Mouse (Mus musculus) kidney, postnatal 10 days (tissue): ENCODE data around the gene Sytl3.
"Not testable (repeated sequence)": the region's sequence is repeated elsewhere in the genome, so short reads cannot be mapped to it uniquely, and the experiment has no call there.

Experiments used
- DNase-seq: peaks from one replicate; pipeline ENCODE4 v3.0.0; 2021; ENCODE audit warnings: mixed read lengths

The Sytl3 gene

DNA sequence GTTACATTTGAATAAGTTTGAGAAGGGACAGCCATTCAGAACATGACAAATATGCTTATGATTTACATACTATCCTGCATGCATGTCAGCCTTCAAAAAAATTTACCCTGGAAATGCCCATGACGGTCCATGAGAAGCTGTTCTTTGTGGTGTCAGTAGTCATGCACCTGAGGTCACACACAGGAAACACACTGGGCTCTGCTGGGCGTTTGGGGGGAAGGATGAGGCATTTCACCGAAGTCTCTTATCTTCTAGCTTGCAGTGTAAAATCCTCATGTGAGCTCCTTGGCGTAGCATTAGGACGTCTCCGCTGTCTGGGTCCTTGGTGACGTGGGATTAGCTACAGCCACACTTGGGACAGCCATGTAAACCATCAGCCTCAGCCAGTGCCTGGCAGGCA lies at the start of gene Sytl3:
Gene Sytl3 (plus strand): TSS at position 293 of the 400 bp plus-strand sequence.
- not testable (repeated sequence) for DNase-seq

DNA sequence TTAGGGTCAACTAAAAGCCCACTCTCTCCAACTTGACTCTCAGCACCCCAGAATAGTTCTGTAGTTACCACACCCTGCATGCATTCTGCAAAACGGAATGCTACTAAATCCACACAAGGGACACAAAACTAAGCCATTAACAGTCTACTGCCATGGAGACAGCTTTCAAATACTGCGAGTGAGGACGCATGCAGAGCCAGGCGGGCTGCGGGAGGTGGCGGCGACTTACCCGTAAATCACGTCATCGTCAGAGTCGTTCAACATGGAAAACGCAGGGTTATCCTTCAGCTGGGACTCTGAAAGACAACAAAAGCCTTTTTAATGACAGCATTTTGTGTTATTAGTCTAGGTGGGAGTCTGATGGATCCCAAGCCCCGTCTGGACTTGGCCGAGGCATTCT lies 45.4 kb upstream of the Sytl3 start:
- DNase-seq = not testable (repeated sequence)

DNA sequence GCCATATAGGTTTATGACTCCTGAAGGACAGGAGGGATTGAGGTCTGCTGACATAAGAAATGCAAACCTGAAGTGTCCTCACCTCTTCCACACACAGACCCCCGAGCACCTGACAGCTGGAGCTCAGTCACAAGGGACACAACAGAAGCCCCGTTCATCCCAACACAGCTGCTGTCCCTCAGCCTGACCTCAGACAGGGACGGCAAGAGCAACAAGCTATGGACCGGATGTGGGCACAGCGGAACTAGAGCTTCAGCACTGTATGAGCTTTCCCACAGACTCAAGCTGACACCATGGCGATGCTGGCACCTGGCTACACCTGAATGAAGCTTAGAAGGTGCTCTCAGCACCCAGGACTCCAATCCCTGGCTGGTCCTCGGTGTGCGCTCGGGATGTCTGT lies 44.6 kb upstream of the Sytl3 start:
- not testable (repeated sequence) for DNase-seq

DNA sequence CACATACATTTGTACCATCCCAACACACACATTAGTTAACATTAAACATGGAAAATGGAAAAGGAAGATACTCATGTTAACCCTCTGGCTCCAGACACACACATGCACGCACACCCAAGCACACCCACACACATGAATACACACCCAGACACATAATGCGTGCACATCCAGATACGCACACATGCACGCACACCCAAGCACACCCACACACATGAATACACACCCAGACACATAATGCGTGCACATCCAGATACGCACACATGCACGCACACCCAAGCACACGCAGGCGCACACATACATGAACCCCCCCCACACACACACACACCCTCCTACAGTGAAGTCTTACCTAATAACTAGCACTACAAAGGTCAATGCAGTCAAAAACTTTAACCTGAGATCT lies 42.2 kb upstream of the Sytl3 start:
- DNase-seq = not testable (repeated sequence)

DNA sequence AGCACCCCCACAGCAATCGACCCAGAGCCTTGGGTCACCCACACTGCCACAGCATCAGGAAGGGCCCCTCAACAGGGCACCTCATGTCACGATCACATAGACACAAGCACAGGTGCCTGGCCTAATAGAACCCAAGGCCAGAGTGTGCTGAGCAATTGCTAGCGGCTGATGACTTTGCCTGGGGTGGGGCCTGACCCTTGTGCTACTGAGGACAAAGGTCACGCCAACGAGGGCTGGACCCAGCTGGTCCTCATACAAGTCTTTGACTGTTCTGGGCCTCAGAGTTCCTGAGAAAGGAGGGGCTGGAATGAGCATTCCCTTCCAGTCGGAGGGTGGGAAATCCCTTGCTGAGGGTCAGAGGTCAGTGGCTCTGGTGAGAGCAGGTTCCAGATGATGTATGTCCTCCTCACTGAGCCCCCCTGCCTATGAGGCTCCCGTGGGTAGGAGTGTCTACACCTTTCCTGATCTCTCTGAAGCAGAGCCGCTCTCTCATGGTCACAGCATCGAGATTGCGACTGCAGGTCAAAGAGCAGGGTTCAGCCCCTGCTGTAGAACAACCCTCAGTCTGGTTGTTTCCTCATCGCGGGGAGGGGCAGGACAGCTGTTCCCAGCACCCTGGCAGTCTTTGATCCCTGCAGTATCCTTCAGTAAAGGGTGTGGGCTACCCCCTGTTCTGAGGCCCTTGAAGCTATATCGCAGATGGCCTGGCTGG lies 41.0 kb upstream of the Sytl3 start:
- DNase-seq = not testable (repeated sequence)

DNA sequence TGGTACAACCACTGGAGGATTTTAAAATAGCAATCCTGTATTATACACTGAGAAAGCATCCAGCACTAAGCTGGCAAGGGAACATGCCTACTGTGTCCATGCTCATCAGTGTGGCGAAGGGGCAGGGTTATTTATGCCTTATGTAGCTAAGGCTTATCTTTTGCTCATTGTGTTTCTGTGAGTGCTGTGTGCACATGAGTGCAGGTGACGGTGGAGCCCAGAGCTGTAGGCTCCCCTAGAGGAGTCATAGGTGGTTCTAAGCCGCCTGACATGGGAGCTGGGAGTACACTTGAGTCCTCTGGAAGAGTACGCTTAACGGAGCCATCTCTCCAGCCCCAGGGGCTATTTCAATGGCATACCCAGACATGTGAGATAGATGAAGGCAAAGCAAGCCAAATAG lies 39.6 kb upstream of the Sytl3 start:
- DNase-seq = not testable (repeated sequence)

DNA sequence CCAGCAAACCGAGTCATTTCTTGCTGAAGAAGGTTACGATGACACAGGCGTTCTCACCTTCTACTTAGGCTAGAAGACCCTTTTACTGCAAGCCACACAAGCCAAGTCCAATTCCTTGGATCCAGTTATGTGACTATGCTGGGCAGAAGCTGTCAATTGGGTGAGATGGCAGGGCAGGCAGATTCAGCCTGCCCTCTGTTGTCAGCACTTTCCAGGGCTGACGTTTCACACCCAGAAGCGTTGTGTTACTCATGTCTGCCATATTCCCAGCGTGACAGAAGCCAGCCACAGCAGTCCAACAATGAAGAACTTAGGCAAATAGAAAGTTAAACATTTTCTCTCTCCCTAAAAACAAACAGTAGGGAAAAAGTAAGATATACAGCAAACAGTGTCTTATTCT lies 38.9 kb upstream of the Sytl3 start:
- not testable (repeated sequence) for DNase-seq

DNA sequence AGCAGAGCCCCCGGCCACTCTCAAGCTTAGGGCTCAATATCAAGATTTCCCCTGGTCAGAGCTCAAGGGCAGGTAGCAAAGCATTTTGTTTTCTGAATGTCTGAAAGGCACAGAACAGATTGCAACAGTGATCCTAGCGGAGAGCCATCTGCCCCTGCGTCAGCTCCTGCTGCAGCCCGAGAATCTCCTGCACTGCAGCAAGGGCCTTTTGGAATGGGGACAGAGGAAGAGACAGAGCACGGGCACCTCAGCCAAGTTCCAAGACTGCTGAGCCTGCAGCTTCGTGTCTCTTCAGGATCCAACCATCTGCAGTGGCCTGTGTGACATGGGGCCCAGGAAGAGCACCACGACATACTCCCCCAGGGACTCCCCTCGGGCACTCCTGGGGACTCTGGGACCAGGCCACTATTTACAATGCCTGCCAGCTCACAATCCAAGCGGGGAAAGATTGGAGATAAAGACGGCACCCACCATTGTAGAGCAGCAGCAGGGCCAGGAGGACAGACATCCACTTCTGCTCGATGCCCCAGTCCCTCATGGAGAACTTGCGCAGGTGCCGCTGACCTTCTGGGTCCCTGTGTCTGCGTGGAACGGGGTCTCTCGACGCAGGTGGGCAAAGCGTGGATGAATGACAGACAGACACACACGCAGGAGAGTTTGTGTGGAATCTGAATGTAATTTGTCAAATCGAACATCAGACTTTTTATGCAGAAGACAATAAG lies 38.0 kb upstream of the Sytl3 start:
- not testable (repeated sequence) for DNase-seq

DNA sequence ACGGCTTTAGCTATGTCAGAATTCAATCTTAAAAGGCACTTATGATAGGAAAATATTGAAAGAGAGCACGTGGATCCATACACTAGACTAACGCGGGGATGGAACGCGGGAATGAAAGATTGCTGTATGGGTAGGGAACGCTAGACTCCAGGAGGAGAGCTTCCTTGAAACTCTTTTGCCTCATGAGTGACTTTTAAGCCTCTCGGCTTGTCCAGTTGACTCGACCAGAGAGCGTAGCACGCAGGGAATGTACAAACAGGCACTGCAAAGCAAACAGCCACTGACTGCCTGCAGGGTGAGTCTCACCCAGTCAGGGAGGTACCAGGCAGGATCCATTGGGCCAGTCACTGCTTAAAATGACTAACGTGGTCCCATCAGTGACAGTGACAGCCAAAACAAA lies 36.9 kb upstream of the Sytl3 start:
- not testable (repeated sequence) for DNase-seq

DNA sequence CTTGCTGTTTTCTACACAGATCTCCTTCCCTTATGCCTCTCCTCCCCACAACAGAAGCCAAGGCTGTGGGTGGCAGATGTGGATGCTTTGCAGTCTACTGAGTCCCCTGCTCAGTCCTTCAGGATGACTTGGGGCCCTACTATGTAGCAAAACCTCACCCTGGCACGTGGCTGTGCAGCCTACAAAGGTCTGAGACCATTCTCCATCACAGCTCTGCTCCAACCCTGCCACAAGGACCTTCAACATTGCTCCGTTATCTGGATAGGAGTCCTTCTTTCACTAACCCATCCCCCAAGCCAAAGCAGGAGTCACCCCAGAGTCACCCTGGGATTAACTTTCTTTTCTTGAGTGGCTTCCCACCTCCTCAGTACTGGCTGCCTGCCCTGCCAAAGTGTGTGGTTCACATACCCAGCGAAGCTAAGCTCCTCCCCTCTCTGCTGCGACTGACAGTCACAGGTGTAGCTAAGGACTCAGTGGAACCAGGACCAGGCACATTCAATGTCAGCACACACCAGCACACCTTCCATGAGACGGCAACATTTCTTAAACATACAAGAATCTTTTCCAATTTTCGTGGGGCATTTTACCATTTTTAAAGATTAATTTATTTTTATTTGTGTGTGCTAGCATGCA lies 33.9 kb upstream of the Sytl3 start:
- not testable (repeated sequence) for DNase-seq

DNA sequence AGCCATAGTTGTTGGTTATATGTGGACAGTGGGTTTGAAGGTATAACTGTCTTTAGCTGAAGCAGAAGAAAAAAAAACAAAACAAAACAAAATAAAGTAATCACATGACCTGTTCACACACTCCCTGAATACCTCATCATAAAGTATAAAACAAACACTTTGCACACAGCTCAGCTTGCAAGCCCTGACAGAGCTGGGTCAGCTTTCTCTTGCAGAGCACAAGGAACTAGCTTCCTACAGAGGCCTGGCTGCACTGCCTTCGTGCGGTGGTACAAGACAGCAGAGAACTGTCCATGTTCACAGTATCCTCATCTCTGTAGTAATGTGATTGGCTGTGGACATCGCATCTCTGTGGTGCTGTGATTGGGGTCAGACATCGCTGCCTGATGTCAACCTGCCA lies 28.5 kb upstream of the Sytl3 start:
- DNase-seq = not testable (repeated sequence)

DNA sequence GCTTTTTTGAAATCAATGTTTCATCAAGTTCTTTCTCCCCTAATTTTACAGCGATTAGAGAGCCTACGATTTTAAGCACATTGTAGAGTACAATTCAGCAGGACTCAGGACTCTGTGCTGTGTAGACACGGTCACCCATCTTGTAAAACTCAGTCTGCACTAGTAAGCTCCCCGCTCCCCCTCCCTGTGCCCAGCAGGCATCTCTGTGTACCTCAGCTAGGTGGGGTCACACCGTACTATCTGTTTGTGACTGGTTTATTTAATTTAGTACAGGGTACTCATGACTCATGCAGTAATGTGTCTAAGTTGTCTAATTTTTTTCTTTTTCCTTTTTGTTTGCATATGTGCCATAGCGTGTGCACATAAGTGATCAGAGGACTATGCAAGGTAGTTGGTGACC lies 26.0 kb upstream of the Sytl3 start:
- not testable (repeated sequence) for DNase-seq

DNA sequence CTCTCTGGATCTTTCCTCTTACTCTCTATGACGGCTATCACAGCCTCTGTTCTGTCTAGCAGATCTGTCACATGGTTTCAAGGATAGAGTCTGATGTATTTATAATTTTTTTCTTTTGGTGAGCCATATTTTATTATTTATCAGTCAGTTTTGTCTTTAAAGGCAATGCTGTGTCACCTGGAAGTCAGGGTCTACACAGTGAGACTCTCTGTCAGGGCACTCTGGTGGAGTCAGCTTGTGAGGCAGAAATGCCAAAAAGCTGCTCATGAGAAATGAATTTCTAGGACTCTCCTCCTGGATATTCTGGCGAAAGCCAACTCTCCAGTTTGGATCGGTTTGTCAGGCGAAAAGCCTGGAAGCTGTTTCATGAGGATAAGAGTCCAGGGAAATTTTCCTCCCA lies 23.1 kb upstream of the Sytl3 start:
- not testable (repeated sequence) for DNase-seq

DNA sequence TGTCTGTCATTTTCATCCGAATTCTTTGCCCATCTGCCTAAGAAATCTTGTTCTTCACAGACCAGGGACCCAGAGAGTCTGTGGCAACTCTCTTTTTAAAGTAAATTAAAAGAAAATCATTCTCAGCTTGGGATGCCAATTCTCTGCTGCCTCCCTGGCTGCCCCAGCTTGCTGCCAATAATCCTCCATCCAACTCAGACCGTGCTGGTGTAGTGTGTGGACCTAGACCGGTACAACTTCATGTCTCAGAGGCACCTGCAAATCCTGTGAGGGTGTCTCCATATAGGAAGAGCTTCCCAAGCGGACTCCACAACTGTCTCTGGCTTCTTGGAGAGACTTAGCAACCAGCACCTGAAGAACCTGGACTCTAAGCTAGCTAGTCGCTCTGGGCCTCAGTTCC lies 22.0 kb upstream of the Sytl3 start:
- peak; percentile 4 for DNase-seq

DNA sequence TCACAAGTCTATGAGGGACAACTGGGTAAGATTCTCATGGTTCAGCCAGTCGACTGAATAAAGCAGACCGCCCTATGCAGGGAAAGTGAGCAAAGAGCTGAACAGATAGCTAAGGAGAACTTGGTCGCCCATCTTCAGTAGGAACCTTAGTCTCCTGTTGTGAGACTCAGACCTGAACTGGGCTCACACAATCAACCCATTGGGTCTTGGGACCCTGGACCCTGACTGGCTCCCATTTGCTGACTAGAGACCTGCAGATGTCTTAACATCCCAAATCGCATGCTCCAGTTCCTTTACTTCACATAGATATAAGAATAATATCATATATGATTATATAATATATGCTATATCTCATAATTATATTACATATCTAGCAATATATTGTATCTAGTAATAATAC lies 21.5 kb upstream of the Sytl3 start:
- not testable (repeated sequence) for DNase-seq

DNA sequence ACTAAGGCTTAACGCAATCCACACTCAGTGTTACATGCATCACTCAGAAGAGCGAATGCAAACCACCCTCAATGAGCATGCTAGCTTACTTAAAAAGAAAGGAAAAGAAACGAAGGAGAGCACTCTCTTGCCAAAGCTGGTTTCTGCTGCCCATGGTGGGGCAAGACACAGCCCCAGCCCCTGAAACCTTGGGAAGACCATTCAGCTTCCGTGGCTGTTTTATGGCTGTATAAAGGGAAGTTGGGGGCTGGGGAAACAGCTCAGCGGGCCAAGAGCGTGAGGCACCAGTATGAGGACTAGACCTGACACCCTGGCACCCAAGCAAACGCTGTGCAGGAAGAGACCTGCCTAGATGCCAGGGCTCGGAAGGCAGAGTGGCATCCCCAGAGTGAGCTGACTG lies 20.4 kb upstream of the Sytl3 start:
- not testable (repeated sequence) for DNase-seq

DNA sequence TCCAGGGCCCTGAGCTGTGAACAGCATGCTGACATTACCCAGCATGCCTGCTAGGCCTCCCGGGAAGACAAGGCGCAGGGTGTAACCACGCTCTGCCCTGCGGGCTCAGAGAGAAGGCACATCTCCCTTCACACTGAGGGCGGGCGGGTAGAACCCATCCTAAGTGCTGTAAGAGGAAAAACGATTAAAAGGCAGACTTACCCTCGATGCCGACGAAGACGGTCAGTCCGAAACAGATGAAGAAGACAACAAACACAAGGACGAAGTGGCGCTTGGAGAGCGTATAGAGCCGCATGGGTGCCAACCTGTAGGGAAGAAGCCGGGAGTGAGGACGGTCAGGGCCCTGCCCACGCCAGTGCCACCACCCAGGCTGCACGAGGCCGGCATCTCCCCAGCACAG lies 19.4 kb upstream of the Sytl3 start:
- DNase-seq = not testable (repeated sequence)

DNA sequence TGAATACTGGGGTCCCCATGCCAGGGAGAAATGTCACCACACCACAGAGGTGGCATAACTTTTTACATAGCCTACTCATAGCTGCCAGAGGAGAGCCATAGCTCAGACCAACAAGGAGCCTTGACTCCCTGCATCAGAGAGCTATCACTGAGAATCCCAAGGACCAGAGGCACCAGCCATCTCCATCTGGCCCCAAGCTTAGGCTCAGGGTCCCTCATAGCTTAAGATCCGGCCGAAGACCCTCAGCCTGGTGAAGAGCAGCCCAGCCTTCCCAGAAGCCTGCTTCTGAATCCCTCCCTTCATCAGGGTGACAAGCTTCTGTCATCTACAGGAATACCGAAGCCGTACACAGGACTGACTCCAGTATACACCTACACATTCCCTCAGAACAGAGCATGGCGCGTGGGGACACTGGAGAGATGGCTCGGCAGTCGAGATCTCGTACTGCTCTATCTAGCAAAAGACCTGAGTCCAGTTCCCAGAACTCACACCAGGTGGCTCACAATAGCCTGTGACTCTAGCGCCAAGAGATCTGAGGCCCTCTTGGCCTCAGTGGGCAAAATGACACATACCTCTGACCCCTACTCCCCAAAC lies 18.8 kb upstream of the Sytl3 start:
- DNase-seq = not testable (repeated sequence)

DNA sequence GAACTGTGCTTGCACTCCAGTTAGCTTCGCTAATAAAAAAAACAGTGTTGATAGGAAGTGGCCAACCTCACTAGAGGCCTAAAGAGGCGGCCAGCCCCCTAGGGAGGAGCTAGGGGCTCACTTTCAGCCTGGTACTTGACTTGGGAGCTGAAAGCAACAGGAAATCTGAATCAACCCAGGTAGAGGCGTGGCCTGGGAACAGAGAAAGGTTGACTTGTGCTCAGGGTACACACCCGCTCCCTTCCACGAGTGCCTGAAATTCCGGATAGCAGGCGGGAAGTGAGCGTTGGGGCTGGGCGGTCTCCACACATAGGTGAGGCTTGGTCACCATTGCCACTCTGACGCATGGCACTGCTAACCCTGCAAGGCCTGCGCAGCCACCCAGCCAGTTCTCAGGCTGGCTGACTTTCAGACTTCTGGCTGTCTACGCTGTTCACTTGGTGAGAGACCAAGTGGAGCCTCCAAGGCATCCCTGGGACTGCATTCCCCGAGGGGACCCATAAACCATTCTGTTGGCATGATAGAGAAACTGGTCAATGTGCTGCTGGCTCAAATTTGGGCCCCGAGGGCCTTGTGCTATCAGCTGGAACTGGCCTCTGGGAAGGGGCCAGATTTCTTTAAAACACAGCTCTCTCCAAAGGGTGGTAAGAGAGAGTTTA lies 18.0 kb upstream of the Sytl3 start:
- peak; percentile 15 for DNase-seq

DNA sequence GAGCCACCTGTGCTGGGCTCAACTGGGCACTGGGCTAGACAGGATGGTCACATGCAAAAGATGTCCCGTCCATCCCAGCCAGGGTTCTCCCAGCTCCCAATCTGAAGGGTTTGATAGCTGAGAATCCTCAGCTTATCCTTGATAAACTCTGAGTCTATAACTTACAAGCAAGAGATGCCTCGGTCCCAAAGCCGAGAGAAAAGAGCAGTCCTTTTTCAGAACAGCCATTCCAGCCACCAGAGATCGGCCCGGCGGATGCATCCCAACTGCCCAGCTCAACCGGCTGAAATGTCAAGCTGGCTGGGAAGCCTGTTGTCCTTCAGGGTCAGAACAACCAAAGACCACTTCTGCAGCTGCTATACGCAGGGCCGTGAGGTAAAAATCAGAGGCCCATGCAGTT lies 14.7 kb upstream of the Sytl3 start:
- DNase-seq = not testable (repeated sequence)

DNA sequence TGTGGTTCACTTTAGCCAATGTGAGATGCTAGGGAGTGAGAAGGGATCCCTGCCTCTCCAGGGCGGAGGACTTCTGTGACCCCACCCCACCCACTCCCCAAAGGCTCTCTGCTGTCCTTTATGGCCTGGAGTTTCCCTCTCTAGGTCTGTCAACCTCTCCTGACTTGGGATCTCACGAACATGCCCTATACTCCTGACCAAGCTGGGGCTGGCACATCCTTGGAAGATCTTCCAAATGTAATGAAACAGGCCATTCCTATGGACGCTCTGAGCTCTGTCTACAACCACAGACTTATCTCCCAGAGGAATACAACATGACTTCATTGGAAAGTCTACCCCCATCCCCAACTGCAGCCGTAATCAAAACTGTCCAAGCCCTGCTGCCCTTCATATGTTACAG lies 14.2 kb upstream of the Sytl3 start:
- not testable (repeated sequence) for DNase-seq

DNA sequence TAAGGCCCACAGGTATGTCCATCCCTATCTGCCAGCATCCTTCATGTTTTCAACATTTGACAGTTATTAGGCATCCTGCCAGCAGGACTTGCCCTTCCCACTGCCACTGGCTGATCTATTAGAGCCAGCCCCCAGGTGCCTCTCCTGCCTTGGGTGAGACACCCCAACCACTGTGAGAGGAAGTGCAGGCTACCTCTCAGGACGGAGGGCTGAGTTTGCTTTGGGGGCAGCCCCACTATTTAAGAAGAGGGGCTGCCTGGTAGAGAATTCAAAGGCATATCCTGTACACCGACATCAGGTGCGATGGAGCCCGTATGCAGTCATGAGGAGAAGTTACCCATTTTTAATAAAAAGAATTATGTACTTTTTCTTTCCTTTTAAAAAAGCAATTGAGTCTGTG lies 13.2 kb upstream of the Sytl3 start:
- not testable (repeated sequence) for DNase-seq

DNA sequence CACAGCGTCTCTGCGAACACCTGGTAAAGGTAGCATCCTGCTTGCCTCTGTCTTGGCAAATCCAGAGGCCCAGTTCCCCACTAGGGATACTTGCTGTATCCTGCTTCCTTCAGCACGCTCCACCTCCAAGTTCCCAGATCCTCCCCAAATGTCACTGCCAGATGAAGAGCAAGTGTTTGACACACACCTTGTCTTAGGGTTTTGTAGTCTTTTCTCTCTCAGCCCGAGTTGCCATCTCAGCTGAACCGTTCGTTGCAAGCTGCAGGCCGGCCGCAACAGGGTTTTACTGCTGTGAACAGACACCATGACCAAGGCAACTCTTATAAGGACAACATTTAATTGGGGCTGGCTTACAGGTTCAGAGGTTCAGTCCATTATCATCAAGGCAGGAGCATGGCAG lies 12.1 kb upstream of the Sytl3 start:
- not testable (repeated sequence) for DNase-seq
